Mouse (Mus musculus): ENCODE results near the gene Ano8.
A peak's percentile ranks its signal among the peaks of the same experiment; 100 is the strongest.

The Ano8 gene

DNA sequence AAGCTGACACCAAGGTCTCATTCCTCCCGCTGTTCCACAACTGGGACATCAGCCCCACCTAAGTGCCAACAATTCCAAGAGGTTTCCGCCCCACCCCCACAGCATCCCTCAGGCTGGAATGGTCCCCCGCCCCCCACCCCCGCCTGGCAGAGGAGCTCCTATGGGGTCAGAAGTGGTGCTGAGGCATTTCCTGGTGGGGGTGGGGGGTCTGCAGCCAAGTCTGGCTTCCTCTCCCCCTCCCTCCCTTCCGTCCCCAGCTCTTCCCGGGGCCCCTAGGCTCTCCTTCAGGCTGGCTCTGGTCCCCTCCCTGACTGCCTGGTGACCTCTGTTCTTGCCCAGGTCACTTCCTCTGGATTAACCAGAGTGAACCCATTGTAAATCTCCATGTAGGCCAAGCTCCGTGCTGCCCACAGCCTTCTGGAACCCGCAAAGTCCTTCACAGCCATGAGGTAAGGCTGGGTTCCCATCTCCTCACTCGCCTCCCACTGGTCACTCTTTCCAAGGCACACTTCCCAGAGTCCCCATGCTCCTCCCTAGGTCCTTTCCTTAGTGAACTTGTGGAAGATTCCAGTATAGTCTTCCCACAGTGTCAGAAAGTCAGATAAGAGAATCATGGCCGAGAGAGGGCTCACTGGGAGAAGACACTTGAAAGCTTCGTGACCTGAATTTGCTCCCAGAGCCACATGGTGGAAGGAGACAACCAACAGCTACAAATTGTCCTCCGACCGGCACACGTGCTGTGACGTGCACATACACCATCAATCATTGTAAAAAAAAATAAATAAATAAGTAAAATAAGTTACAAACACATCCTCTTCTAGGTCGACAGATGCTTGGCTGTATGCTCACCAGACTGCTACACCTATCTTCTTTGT, 13.3 kb upstream of the Ano8 start:
- no peak for DNase-seq (ENCODE audit: extremely low read depth, low read depth, low spot score)

DNA sequence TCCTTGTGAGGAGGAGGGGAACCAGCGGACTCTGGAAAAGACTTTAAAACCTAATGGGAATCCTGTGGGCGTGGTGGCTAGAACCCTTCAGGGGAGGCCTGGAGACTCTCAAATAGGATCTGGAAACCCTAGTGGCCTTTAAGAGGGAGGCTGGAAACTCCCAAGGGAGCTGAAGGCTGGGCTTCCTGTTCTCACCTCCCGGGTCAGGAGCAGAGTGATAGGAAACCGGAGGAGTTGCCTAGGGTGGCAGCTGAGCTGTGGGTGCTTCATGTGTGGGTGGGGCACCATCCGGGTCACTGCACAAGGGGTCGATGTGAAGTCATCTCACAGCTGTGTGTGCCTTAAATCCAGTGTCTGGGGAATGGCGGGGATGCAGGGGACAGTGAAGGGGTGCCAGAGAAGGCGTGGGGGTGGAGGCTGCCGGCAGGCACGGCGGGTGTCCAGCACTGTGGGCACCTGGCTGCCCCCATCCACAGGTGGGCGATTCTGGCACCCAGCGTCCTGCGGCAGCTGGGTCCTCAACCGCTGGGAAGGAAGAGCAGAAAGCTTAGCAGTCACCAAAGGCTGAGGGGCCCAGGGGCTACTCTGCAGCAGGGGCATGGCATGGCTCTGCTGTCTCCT, 12.2 kb upstream of the Ano8 start:
- no peak for DNase-seq (ENCODE audit: extremely low read depth, low read depth, low spot score)

DNA sequence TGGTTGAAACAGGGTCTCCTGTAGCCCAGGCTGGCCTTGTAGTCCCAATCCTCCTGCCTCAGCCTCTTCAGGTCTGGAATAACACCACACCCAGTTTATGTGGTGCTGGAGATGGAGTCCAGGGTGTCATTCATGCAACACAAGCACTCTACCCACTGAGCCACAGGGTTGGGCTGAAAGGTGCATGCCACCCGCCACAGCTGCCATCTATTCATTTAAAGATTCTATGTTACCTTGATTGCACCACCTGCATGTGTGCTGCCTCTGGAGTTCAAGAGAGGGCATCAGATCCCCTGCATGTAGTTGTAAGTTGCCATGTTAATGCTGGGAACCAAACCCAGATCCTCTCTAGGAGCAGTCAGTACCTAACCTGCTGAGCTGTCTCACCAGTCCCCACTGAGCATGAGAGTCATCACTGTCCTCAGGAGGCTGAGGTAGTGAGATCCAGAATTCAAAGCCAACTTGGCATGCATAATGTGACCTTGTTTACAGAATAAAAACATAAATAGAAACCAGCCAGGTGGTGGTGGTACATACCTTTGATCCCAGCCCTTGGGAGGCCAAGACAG, 11.4 kb upstream of the Ano8 start:
- no peak for DNase-seq (ENCODE audit: extremely low read depth, low read depth, low spot score)

DNA sequence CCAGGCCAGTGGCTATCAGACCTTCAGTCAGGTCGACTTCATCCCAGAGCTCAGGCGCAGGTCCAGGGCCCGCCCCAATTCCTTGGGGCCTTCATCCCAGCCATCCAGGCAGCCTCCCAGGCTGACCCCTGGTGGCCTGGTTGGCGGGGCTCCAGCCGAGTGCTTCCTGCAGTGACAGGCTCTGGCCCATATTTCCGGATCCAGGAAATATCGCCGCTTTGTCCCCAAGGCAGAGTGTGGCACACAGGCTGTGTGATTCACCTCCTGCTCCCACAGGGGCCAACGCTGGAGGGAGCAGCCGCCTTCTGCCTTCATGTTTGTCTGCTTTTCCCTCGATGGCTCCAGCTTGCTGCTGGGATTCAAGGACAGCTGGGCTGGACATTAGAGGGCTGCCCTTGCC, 10.7 kb upstream of the Ano8 start:
- no peak for DNase-seq (ENCODE audit: extremely low read depth, low read depth, low spot score)

DNA sequence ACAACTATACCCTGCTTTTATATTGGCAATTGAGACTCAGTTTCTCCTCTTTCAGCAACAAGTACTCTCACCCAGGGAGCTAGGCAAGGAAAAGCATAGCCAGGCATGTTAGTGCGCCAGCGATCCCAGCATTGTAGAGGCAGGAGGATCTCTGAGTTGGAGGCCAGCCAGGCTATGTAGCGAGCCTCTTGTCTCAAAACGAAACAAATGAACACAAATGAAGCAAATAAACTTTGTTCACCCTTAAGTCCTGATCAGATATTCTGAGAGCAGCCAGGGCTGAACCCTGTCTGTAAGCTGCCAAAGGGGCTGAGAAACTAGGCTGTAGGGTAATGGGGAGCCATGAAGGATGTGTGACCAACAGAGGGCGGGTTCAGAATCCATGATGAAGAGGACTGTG, 10.0 kb upstream of the Ano8 start:
- DNase-seq (ENCODE audit: extremely low read depth, low read depth, low spot score), result no peak

DNA sequence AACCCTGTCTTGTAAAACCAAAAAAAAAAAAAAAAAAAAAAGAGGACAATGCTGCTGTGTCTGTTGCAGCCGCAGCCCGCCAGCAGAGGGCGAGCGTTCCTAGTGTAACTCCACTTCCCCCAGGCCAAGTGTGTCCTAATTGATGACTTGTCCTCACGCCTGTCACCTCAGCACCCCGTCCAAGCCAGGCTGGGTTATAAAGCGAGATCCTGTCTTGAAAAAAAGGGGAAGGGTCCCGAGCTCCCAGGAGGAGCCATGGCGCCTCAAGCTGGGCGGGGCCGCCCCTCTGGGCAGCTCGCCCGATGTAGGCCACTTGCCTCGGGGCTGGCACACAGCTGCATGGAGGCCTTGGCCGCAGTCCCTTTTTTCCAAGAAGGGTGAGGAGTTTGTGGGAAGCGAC, 9.3 kb upstream of the Ano8 start:
- DNase-seq (ENCODE audit: extremely low read depth, low read depth, low spot score), result no peak

DNA sequence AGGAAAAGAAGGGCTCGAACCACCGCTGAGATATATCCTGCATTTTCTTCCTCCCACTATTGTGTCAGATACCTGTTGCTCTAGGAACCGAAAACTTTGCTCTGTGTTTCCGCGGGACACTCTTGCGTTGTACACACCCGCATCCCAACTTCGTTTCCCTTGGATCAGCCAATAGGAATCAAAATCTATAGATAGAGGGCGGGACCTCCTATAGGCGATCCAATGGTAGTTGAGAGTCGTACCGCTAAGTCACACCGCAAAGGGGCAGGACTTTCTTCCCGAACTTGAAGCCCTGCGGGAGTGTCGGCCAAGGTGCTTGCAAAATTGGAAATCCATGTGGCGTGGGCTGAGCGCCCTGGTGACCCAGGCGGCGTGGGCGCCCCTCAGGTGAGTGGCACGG, 2.7 kb upstream of the Ano8 start:
- peak; percentile 93 for DNase-seq (ENCODE audit: extremely low read depth, low read depth, low spot score)

DNA sequence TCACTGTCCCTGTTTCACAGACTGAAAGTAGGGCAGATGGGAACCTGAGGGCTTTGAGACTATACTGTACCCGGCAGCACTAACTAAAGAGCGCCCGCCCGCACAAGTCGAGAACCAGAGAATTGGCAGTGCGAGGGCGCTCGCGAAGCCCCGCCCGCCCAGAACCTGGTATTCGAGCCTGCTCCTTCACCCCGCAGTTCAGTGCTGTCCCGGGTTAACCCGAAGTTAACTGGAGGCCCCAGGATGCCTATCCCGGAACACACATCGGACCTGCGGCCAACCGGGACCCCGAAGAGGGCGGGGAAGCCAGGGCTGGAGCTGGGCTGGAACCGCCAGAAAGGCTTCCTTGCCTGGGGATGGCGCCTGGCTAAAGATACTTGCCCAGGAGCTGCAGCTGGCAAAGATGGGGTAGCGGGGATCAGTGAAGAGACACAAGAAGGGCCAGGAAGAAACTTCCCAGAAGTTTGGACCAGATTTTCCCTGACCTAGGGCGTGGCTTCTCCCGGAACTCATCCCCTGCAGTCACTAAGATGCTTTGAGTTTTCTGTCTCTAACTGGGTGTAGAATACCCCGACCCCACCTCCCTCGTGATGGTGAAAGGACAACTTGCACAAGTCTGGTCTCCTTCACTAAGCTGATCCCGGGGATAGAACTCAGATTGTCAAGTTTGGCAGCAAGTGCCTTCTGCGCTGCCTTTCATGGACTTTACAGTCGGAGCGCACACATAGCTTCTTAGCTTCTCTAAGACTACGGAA, 2.1 kb upstream of the Ano8 start, which contains the start of gene Gtpbp3:
TSS of gene Gtpbp3 (plus strand) at position 413 of the 755 bp plus-strand sequence.
- DNase-seq (ENCODE audit: extremely low read depth, low read depth, low spot score), result no peak

DNA sequence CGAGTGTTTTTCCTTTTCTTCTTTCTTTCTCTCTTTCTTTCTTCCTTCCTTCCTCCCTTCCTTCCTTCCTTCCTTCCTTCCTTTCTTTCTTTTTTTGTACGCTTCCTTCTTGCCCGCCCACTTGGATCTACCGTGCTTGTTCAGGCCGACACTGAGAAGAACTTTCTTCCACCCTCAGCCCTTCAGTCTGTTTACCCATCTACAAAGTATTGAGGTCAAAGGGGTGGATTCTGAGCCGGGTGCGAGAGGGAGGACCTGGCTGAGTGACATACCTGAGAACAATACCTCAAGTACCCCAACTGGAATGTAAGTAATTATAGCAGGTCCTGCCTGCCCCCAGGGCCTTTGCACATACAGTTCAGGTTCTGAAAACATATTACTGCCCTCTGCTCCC, 370 bp upstream of the Ano8 start:
- no peak for DNase-seq (ENCODE audit: extremely low read depth, low read depth, low spot score)

DNA sequence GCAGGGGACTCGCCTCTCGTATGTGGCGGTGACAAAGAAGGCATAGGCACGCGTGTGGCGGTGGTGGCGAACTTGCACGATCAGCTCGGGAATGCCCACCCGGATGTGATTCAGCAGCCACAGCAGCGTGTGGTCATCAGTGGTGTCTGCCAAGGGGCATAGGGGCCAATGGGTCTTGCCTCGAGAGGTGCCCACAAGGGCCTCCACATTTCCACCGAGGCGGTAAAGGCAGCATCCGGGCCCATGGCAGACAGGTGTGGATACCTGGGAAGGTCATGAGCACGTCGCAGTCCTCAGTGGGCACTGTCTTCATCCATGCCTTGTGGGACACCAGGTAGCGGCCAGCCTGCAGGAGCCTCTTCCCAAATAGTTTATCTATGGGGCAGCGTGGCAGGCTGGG, 1.0 kb downstream of the Ano8 start:
- DNase-seq (ENCODE audit: extremely low read depth, low read depth, low spot score), result no peak

DNA sequence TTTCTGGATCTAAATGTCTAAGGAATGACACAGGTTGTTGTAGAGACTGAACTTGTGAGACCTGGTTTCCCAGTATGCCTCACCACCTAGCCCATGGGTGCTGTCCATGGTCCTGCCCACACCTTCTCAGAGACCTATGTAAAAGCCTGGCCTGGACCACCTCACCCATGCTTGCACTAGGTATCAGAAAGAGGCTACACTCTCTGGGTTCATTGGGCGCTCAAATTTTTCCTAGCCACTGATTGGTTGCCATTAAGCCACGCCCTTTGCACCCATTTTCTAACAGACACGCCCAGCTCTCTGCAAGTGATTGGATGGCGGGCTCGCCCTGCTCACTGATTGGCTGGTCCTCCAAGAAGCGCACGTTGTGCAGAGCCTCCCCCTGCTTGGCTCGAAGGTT, 1.8 kb downstream of the Ano8 start:
- DNase-seq (ENCODE audit: extremely low read depth, low read depth, low spot score), result no peak

DNA sequence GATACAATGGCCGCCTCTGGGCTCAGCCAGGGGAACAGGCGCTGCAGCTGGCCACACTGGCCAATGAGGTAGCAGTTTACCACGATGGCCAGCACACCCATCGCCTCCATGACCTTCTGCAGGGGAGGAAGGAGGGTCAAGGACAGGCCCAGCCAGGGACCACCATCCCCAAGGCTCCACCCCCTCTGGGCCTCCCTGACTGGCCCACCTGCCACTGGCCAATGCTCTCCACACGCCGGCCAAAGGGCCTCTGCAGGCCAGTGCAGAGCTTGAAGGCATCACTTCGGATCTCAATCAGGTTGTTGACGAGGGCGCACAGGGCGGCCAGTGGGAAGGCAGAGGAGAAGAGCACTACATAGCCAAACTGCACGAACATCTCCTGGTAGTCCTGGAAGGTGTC, 6.8 kb downstream of the Ano8 start:
- no peak for DNase-seq (ENCODE audit: extremely low read depth, low read depth, low spot score)

DNA sequence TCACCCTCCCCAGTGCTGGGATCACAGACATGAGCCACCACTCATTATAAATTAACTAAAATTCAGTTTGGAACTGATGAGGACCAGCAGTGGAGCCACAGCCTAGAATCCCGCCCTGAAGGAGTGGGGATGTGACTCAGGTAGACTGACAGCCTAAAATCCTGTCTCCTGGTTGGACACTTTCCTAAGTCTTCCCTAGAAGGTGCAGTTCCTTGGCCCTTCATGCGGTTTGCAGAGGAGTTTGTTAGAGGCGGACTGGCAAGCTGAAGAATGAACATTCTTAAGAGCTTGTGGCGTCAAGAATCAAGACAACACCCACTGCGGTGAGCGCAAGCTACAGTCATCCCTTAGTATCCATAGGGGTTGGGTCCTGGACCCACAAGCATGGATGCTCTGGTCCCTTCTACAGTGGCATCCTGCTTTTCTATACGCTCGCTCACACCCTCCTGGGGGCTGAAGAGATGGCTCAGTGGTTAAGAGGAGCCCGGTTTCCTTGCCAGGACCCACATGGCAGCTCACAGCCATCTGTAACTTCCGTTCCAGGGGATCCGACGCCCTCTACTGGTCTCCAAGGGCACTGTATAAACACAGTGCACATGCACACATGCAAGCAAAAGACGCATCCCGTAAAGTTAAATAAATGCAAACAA, 8.4 kb downstream of the Ano8 start:
- no peak for DNase-seq (ENCODE audit: extremely low read depth, low read depth, low spot score)

DNA sequence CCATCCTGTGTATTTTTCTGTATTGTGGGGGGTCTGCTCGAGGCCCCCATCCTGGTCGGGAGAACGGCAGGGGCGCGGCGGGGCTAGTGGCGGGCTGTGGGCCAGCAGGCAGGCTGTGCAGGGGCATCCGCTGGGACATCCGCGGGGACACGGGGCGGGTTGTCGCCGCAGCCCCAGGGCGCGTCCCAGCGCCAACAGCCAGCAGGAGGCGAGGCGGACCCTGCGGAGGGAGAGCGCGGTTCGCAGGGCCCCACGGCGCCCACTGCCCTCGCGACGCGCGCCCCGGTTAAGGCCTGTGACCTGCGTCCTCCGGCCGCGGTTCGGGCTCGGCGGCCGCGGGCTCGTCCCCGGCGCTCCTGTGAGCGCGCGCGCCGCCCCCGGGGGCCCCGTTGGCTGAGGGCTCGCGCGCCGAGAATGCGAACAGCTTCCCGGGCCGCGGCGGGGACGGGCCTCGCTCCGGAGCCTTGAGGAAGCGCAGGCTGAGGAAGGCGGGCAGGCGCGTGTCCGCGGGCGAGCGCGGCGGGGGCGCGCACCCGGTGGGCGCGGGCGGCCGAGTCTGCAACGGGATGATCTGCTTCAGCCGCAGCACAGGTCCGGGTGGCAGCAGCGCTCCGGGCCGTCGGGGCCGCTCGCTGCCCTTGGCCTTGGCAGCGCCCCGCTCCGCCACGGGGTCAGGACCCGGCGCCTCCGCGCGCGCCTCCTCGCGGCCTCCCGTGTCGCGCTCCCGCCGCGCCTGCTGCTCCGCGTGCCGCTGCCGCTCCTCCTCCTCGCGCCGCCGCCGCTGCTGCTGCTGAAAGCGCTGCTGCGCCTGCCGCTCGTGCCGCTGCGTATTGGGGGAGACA, 9.4 kb downstream of the Ano8 start:
- no peak for DNase-seq (ENCODE audit: extremely low read depth, low read depth, low spot score)

DNA sequence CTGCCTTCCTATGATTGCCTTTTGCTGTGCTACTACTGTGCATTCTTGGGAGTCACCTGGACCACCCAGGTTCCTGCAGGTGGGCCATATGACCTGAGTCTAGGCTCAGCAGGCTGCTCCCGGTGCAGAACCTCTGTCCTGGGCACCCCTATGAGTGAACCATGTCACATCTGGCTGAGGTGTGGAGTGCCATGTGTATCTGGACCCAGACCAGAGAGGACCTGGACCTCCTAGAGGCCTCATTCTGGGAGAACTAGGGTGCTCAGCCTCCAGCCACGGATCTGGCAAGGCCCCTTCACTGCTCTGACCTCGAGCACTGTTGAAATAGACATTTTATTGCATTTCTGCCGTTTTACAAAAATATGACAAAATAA, 10.1 kb downstream of the Ano8 start:
- DNase-seq (ENCODE audit: extremely low read depth, low read depth, low spot score), result no peak

DNA sequence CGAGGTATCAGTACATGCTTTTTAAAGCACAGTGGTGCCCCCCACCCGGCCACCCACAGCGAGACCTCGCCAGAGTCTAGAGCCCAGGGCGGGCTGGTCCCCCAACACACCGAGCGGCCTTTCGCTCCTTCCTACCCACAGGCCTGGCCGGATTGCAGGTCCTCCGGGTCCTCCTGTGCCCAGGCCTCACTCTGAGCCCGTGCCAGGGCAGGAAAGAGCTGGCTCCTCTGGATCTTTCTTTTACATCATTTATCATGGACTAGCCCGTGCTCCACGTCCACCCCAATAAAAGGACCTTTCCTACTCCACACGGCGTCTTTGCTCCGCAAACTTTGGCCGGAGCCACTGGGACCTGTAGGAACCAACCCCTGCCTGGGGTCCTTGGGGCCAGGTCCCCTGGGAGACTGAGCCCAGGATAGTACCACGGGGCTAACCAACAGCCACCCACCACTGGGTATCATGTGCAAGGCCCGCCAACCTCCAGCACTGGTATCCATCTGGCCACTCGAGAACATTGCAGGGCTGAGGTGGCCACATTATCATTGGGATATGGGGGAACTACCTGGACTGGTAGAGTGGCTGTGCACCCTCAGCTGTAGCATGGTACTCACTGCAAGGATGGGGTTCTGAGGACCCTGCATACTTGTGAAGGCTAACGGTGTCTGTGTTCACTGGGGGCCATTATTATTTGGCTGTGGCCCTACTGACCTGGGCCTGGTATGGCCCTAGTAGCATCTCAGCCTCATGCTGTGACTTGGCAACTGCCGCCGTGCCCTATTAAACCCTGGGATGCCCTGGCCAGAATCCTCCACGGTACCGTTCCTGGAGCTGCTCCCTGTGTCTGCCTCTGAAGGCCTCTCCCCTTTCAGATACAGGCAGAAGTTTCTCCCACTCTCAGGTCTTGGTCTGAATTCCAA, 10.7 kb downstream of the Ano8 start:
- DNase-seq (ENCODE audit: extremely low read depth, low read depth, low spot score), result no peak

DNA sequence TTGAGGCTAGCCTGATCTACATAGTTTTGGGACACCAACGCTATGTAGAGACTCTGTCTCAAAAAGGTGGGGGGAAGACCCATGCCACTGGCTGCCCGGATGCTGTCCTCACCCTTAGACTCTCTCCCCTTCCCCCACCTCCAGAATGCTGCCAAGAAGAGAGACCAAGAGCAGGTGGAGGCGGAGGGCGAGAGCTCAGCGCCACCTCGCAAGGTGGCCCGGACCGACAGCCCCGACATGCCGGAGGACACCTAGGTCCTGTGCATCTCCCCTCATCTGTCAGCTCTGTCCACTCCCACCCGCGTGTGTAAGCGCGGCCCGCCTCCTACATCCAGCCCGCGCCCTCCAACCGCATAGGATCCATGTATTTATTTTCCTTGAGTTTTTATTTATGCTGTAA, 11.4 kb downstream of the Ano8 start:
- no peak for DNase-seq (ENCODE audit: extremely low read depth, low read depth, low spot score)

DNA sequence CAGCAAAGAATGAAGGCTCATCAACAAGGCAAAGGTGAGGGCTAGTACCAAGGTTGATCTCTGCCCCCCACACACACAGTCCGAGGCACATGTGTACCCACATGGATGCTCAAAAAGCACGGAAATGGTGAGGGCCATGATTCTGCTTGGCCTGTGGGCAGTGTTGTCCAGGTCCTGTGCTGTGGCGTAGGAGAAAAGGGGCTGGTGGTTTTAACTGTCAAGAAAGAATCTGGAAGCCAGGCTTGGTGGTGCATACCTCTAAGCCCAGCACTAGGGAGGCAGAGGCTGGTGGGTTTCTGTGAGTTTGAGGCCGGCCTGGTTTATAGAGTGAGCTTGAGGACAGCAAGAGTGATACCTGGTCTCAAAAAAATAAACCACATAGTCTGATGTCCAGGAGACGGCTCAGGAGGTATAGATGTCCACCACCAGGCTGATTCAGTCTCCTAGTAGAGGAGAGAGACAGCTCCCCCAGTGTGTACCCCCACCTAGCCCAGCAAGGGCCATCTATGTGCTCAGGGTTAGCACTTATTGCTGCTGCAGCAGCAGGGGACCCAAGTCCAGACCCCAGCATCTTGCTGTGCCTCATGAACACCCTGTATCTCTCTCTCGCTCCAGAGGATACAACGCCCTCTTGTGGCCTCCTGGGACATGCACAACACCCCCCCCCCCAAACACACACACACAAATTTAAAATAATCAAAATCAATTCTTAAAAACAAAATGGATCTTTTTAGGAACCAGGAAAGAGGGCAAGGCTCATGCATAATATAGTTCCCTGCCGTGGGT, 13.0 kb downstream of the Ano8 start:
- DNase-seq (ENCODE audit: extremely low read depth, low read depth, low spot score), result no peak
